Mouse (Mus musculus): Measurements from ENCODE around the gene Dpp7. TPM values are rescaled to one million over a fixed set of nuclear protein-coding genes. Genes with fewer than 3 reads are reported as not detected.

The Dpp7 gene
- polyA plus RNA-seq, 1 experiment = 99.0 TPM

GRCm38 (mm10) chr2:25318971-25319773 lies 37.0 kb downstream of the Dpp7 start, which contains the start of gene Grin1:
Gene Grin1, minus strand, starts transcription at chr2:25319187.
- TF ChIP-seq CTCF (IDR thresholded peaks at IDR 0.05; ENCODE audit: low read depth, low read length) (no peak), POLR2A (IDR thresholded peaks at IDR 0.05; ENCODE audit: borderline replicate concordance, low read depth, low read length) (no peak)

GRCm38 (mm10) chr2:25318119-25318966 lies 37.8 kb downstream of the Dpp7 start:
- H3K4me1 ChIP-seq (ENCODE audit: control insufficient read depth, insufficient read depth, low read length) = no peaks in the 10 kb centered on the region
- no peak overlapping the region for H3K27ac ChIP-seq (ENCODE audit: insufficient read depth, low read depth, low read length)
- TF ChIP-seq POLR2A (IDR thresholded peaks at IDR 0.05; ENCODE audit: borderline replicate concordance, low read depth, low read length) = no peak
- no peak for TF ChIP-seq CTCF (IDR thresholded peaks at IDR 0.05; ENCODE audit: low read depth, low read length)
- no peak overlapping the region for H3K4me3 ChIP-seq (ENCODE audit: insufficient read depth, low read length)

More at GRCm38 (mm10) chr2:25318971-25319773, 37.0 kb downstream of the Dpp7 start, which contains the start of gene Grin1:
- Histone ChIP-seq H3K4me3 (ENCODE audit: insufficient read depth, low read length) (peak within 1 kb of the TSS; percentile 30), H3K27ac (ENCODE audit: insufficient read depth, low read depth, low read length) (no peak within 1 kb of the TSS), H3K4me1 (ENCODE audit: control insufficient read depth, insufficient read depth, low read length) (no peaks in the 10 kb centered on the region)

GRCm38 (mm10) chr2:25311491-25311891 lies 44.7 kb downstream of the Dpp7 start:
- TF ChIP-seq CTCF (IDR thresholded peaks at IDR 0.05; ENCODE audit: low read depth, low read length) = no peak
- no peak for TF ChIP-seq POLR2A (IDR thresholded peaks at IDR 0.05; ENCODE audit: borderline replicate concordance, low read depth, low read length)
- no peak overlapping the region for H3K27ac ChIP-seq (ENCODE audit: insufficient read depth, low read depth, low read length)
- H3K4me1 ChIP-seq (ENCODE audit: control insufficient read depth, insufficient read depth, low read length) = no peaks in the 10 kb centered on the region
- H3K4me3 ChIP-seq (ENCODE audit: insufficient read depth, low read length) = no peak overlapping the region

GRCm38 (mm10) chr2:25310969-25311368 lies 45.2 kb downstream of the Dpp7 start:
- Histone ChIP-seq H3K4me3 (ENCODE audit: insufficient read depth, low read length) (no peak overlapping the region), H3K27ac (ENCODE audit: insufficient read depth, low read depth, low read length) (no peak overlapping the region), H3K4me1 (ENCODE audit: control insufficient read depth, insufficient read depth, low read length) (no peaks in the 10 kb centered on the region)
- TF ChIP-seq CTCF (IDR thresholded peaks at IDR 0.05; ENCODE audit: low read depth, low read length) = no peak
- no peak for TF ChIP-seq POLR2A (IDR thresholded peaks at IDR 0.05; ENCODE audit: borderline replicate concordance, low read depth, low read length)

GRCm38 (mm10) chr2:25310180-25310579 lies 46.0 kb downstream of the Dpp7 start:
- H3K4me1 ChIP-seq (ENCODE audit: control insufficient read depth, insufficient read depth, low read length) = 0 out of 2 replicates have a peak, but pooled peaks cover 2% of the 10 kb centered on the region
- H3K27ac ChIP-seq (ENCODE audit: insufficient read depth, low read depth, low read length) = no peak overlapping the region
- H3K4me3 ChIP-seq (ENCODE audit: insufficient read depth, low read length) = no peak overlapping the region
- TF ChIP-seq POLR2A (IDR thresholded peaks at IDR 0.05; ENCODE audit: borderline replicate concordance, low read depth, low read length) = no peak
- no peak for TF ChIP-seq CTCF (IDR thresholded peaks at IDR 0.05; ENCODE audit: low read depth, low read length)

GRCm38 (mm10) chr2:25305587-25306359 lies 50.4 kb downstream of the Dpp7 start:
- TF ChIP-seq CTCF (IDR thresholded peaks at IDR 0.05; ENCODE audit: low read depth, low read length) (no peak), POLR2A (IDR thresholded peaks at IDR 0.05; ENCODE audit: borderline replicate concordance, low read depth, low read length) (no peak)
- H3K4me1 ChIP-seq (ENCODE audit: control insufficient read depth, insufficient read depth, low read length) = 0 out of 2 replicates have a peak, but pooled peaks cover 2% of the 10 kb centered on the region
- H3K4me3 ChIP-seq (ENCODE audit: insufficient read depth, low read length) = peak overlapping the region; percentile 59
- H3K27ac ChIP-seq (ENCODE audit: insufficient read depth, low read depth, low read length) = no peak overlapping the region

- H3K27ac ChIP-seq (ENCODE audit: insufficient read depth, low read depth, low read length) = no peak overlapping the region
- H3K4me3 ChIP-seq (ENCODE audit: insufficient read depth, low read length) = peak overlapping the region; percentile 59
- 0 out of 2 replicates have a peak, but pooled peaks cover 2% of the 10 kb centered on the region for H3K4me1 ChIP-seq (ENCODE audit: control insufficient read depth, insufficient read depth, low read length)
- TF ChIP-seq POLR2A (IDR thresholded peaks at IDR 0.05; ENCODE audit: borderline replicate concordance, low read depth, low read length) = no peak
- TF ChIP-seq CTCF (IDR thresholded peaks at IDR 0.05; ENCODE audit: low read depth, low read length) = no peak
These were observed 51.3 kb downstream of the Dpp7 start for GRCm38 (mm10) chr2:25304657-25305541.

GRCm38 (mm10) chr2:25303931-25304656 lies 52.1 kb downstream of the Dpp7 start:
- Histone ChIP-seq H3K4me3 (ENCODE audit: insufficient read depth, low read length) (peak overlapping the region; percentile 12), H3K27ac (ENCODE audit: insufficient read depth, low read depth, low read length) (no peak overlapping the region), H3K4me1 (ENCODE audit: control insufficient read depth, insufficient read depth, low read length) (0 out of 2 replicates have a peak, but pooled peaks cover 2% of the 10 kb centered on the region)
- TF ChIP-seq POLR2A (IDR thresholded peaks at IDR 0.05; ENCODE audit: borderline replicate concordance, low read depth, low read length) = no peak
- no peak for TF ChIP-seq CTCF (IDR thresholded peaks at IDR 0.05; ENCODE audit: low read depth, low read length)
